Mouse (Mus musculus) C2C12 (cell line): ENCODE measurements around the gene Zc3hav1. TPM values are rescaled to one million over a fixed set of nuclear protein-coding genes. Genes with fewer than 3 reads are reported as not detected.

Source experiments
- H3K27me3 ChIP-seq: one replicate; pipeline ENCODE4 v1.6.1; 2011; ENCODE audit not compliant: control insufficient read depth, insufficient read depth, insufficient read length
- H3K36me3 ChIP-seq: one replicate; pipeline ENCODE4 v1.6.1; 2011; ENCODE audit not compliant: control insufficient read depth, insufficient read depth
- H3K4me3 ChIP-seq: one replicate; pipeline ENCODE4 v1.5.1; 2011; ENCODE audit warnings: mild to moderate bottlenecking, control low read depth; ENCODE audit not compliant: poor library complexity, insufficient read depth, severe bottlenecking
- H3K79me2 ChIP-seq: one replicate; pipeline ENCODE4 v1.6.1; 2011; ENCODE audit not compliant: control insufficient read depth, insufficient read depth
- H3K79me3 ChIP-seq: one replicate; pipeline ENCODE4 v1.6.1; 2011; ENCODE audit warnings: low read depth, control low read depth
- H3ac ChIP-seq: one replicate; pipeline ENCODE3; 2011; ENCODE audit warnings: low read depth; ENCODE audit not compliant: control insufficient read depth, insufficient read length
- CEBPB ChIP-seq: IDR thresholded peaks from one replicate; pipeline ENCODE4 v1.6.1; 2011; ENCODE audit warnings: low read depth, mild to moderate bottlenecking, control low read depth, moderate library complexity
- CTCF ChIP-seq: IDR thresholded peaks from one replicate; pipeline ENCODE4 v1.5.1; 2011; ENCODE audit not compliant: control insufficient read depth, insufficient read depth, insufficient read length
- FOSL1 ChIP-seq: IDR thresholded peaks from one replicate; pipeline ENCODE4 v1.8.0; 2011; ENCODE audit warnings: mild to moderate bottlenecking, low read length; ENCODE audit not compliant: poor library complexity, insufficient read depth, severe bottlenecking
- MAX ChIP-seq: IDR thresholded peaks from one replicate; pipeline ENCODE4 v1.6.1; 2011; ENCODE audit warnings: mild to moderate bottlenecking, control low read depth
- MYOD1 ChIP-seq: IDR thresholded peaks from one replicate; pipeline ENCODE4 v1.6.1; 2011; ENCODE audit warnings: low read depth; ENCODE audit not compliant: control insufficient read depth, insufficient read length
- MYOG ChIP-seq: IDR thresholded peaks from one replicate; pipeline ENCODE4 v1.6.1; 2011; ENCODE audit not compliant: control insufficient read depth, insufficient read length; ENCODE audit errors: extremely low read depth
- USF1 ChIP-seq: IDR thresholded peaks from one replicate; pipeline ENCODE4 v1.6.1; 2011; ENCODE audit warnings: low read depth, mild to moderate bottlenecking, control low read depth, moderate library complexity
- polyA plus RNA-seq: library from polyadenylated mRNA; unstranded; fragments of >200 nt; fragmentation: generic; extraction: Trizol; gene quantifications from one replicate; pipeline ENCODE4 v1.2.1, GENCODE M21; 2012; ENCODE audit warnings: missing spikeins

Zc3hav1 gene
- polyA plus RNA-seq, 1 experiment, result 20.3 TPM

DNA sequence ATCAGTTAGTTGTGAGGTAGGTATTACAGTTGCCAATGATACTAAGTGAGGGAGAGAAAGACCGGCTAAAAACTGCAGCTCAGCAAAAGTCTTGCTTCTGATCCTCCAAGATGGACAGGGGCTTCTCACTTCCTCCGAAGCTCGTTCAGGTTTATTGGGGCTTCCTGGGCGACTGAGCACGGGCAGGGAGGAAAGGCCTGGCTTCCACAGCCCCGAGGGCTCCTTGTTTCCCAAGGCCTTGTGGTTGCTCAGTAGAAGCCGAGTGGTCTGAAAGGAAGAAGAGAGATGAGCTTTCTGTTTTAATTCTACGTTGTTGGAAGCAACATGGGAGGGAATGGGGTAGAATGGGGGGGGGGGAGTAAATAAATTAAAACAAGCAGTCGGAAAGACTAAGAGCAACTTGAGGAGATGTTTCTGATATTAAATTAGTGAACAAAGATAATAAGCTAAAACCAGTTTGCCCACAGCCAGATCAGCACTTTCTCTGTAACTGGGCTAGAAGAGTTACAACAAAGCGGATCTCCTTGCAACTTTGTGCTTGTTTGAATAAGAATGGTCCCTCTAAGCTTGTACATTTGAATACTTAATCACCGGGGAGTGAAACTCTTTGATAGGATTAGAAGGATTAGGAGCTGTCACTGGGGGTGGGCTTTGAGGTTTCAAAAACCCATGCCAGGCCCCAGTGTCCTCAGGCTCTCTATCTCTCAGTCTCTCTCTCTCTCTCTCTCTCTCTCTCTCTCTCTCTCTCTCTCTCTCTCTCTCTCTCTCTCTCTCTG is 61.3 kb downstream of the Zc3hav1 start:
- Histone ChIP-seq H3K79me3 (no peaks in the 10 kb centered on the region), H3K4me3 (no peak overlapping the region), H3K79me2 (peaks cover 6% of the 10 kb centered on the region), H3K27me3 (no peaks in the 10 kb centered on the region), H3ac (no peak overlapping the region), H3K36me3 (peaks cover 75% of the 10 kb centered on the region)
- TF ChIP-seq USF1 (no peak), MAX (no peak), FOSL1 (no peak), MYOG (no peak), MYOD1 (no peak), CEBPB (no peak)

DNA sequence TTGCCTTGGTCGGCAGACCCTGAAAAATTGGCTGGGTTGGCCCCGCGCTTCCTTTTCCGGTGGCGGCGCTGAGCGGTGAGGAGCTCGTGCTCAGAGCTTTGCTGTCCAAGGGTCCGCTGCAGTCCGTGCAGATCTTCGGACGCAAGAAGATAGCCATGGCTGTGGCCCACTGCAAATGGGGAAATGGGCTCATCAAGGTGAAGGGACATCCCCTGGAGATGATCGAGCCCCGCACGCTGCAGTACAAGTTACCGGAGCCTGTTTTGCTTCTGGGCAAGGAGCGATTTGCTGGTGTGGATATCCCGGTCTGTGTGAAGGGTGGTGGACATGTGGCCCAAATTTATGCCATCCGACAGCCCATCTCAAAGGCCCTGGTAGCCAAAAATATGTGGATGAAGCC is 70.0 kb downstream of the Zc3hav1 start:
- TF ChIP-seq CTCF, result no peak
- no peak for TF ChIP-seq CEBPB
- TF ChIP-seq MYOG, result no peak
- no peak for TF ChIP-seq FOSL1
- TF ChIP-seq USF1, result no peak
- no peak for TF ChIP-seq MYOD1
- no peak for TF ChIP-seq MAX
- Histone ChIP-seq H3K79me3 (no peaks in the 10 kb centered on the region), H3ac (no peak overlapping the region), H3K4me3 (no peak overlapping the region), H3K36me3 (peaks cover 34% of the 10 kb centered on the region), H3K27me3 (no peaks in the 10 kb centered on the region), H3K79me2 (no peaks in the 10 kb centered on the region)

DNA sequence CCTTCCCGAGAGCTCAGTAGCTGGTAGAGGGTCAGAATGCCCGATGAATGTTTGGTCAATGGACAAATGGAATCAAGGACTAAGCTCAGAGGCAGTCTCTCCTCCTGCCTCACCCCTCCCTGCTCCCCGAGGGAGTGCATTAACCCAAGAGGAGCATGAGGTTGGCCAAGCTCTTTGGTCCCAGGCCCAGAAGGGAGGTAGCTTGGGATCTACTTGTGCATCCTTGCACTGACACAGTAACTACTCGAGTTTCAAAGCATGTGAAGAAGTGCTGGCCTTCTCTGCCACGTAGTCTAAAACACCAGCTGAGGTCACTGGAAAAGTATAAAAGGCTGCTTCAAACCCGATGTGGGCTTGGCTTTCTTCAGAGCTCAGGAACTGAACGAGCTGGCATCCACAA is 89.9 kb downstream of the Zc3hav1 start:
- no peaks in the 10 kb centered on the region for H3K27me3 ChIP-seq
- TF ChIP-seq FOSL1 (no peak), USF1 (no peak), CEBPB (no peak), CTCF (no peak), MYOG (no peak), MAX (no peak), MYOD1 (no peak)
- H3ac ChIP-seq, result no peak overlapping the region
- H3K79me2 ChIP-seq, result no peaks in the 10 kb centered on the region
- no peaks in the 10 kb centered on the region for H3K79me3 ChIP-seq
- H3K4me3 ChIP-seq, result no peak overlapping the region
- no peaks in the 10 kb centered on the region for H3K36me3 ChIP-seq

DNA sequence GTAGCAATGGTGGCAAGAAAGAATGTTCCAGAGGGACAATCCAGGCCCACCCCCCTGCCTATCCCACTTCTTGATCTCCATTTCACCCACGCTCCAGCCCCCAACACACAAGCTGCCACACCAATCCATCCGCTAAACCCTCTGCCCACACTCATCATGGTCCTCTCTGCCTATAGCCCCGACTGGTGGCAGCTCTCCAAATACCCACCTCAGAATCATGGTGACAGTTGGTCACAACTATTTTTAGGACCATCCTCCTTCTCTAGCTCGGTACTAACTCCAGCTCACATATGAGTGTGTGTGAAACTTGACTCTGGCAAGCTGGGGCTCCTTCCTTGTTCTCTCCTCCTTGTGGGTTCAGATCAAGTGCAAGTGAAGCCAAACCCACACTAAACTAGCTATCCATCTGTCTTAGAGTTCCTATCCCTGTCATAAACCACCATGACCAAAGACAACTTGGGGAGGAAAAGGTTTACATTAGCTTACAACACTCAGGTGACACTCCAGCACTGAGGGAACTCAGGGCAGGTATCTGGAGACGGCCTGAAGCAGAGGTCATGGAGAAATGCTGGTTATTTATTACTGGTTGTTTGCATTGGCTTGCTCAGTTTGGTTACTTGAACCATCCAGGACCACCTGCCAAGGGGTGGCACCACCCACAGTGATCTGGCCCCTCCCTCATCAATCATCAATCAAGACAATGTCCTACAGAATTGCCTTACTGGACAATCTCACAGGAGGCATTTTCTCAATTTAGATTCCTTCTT is 90.8 kb downstream of the Zc3hav1 start:
- H3K27me3 ChIP-seq, result no peaks in the 10 kb centered on the region
- no peaks in the 10 kb centered on the region for H3K79me2 ChIP-seq
- no peak overlapping the region for H3ac ChIP-seq
- no peak for TF ChIP-seq USF1
- TF ChIP-seq MAX, result no peak
- TF ChIP-seq CEBPB, result no peak
- TF ChIP-seq MYOD1, result no peak
- TF ChIP-seq MYOG, result no peak
- TF ChIP-seq CTCF, result no peak
- no peak for TF ChIP-seq FOSL1
- H3K79me3 ChIP-seq, result no peaks in the 10 kb centered on the region
- H3K36me3 ChIP-seq, result no peaks in the 10 kb centered on the region
- no peak overlapping the region for H3K4me3 ChIP-seq

DNA sequence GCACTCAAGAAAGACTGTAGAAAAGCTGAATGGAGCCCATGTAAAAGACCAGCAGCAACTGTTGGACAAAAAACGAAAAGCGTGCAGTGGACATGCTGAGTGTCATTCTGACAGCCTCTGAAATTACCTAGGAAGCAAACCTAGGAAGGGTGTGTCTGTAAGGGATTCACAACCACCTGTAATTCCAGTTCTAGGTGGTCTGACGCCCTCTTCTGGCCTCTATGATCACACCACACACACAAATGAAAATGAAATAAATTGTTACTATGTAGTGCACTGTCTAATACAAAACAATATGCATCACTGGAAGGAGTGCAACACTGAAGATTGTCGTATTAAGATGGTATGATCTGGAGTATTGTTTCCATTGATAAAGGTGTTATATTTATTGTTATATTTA is 92.5 kb downstream of the Zc3hav1 start:
- no peaks in the 10 kb centered on the region for H3K36me3 ChIP-seq
- no peaks in the 10 kb centered on the region for H3K27me3 ChIP-seq
- H3K79me2 ChIP-seq, result no peaks in the 10 kb centered on the region
- no peak overlapping the region for H3K4me3 ChIP-seq
- H3K79me3 ChIP-seq, result no peaks in the 10 kb centered on the region
- no peak overlapping the region for H3ac ChIP-seq
- TF ChIP-seq MYOG, result no peak
- no peak for TF ChIP-seq FOSL1
- no peak for TF ChIP-seq CTCF
- no peak for TF ChIP-seq USF1
- TF ChIP-seq CEBPB, result no peak

DNA sequence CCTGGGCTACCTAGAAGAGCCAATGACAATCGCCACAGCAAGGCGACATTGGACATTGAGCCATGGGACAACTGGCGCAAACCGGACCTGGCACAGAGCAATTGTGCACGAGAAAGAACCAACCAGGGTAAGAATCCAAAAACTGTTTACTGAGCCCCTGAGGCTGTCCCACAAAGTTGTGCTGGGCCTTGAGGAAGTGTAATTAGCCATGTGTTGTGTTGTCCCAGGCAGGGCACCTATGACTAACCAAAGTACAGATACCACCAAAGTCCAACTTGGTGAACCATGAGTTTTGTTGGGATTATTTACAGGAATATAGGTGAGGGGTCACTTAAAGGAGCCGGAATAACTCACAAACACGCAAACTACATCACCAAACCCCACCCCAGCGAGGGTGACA is 96.9 kb downstream of the Zc3hav1 start:
- Histone ChIP-seq H3K36me3 (no peaks in the 10 kb centered on the region), H3ac (no peak overlapping the region), H3K79me3 (no peaks in the 10 kb centered on the region), H3K79me2 (no peaks in the 10 kb centered on the region), H3K4me3 (no peak overlapping the region), H3K27me3 (no peaks in the 10 kb centered on the region)
- TF ChIP-seq MAX (no peak), CTCF (no peak), CEBPB (no peak), MYOG (no peak), MYOD1 (no peak), FOSL1 (no peak), USF1 (no peak)
